Mouse (Mus musculus): ENCODE measurements at regions not wholly inside any gene's neighbourhood (a gene's known extent, or its start where the extent isn't known, plus 50 kb on each side); places are given as distances from the start of the nearest gene placed in this dataset.

- TF ChIP-seq CTCF (conservative IDR thresholded peaks at IDR 0.05; ENCODE audit: insufficient read depth, insufficient read length, low read depth, low read length) (no peak), POLR2A (IDR thresholded peaks at IDR 0.05; ENCODE audit: low read depth, low read length) (no peak)
Observed at GRCm38 (mm10) chr6:148571651-148572050, 127.5 kb upstream of the Tmtc1 start.
